ENCODE assay signal across 17 mouse cellular contexts in the genomic region with DNA sequence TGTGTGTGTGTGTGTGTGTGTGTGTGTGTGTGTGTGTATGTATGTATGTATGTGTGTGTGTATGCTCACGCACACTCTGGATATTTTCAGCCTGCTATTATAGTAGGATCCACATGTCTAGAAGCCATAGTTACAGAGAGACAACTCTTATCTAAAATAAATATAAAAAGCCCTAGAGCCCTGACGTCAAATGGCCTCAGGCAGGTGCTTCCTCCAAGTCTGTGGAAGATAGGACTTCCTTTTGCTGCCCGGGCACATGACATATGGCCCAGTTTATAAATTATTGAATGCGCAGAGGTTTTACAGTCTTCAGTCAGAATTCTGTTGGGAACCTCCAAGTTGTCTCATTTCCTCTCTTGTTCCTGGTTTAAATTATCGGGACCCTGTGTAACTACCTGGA. TPM values are rescaled to one million over a fixed set of nuclear protein-coding genes. Genes with fewer than 3 reads are reported as not detected.
A peak's percentile ranks its signal among the peaks of the same experiment; 100 is the strongest.
DNase-seq lines count a peak whose midpoint lies in the region; ATAC-seq lines count a peak whose summit lies in the region.
"Had no signal": no experiment of that assay in that cellular context is flagged by ENCODE, and none has a peak within 500 bp of the region (broad histone marks: within the 10 kb centered on the region; RNA-seq: fewer than 3 reads in every experiment).

No protein-coding gene starts in this region.

- DNase-seq in 416B (ENCODE audit: low read depth) (peak; percentile 43), liver (no peak)
- no peak for DNase-seq in forebrain, embryonic 10.5 days (ENCODE audit: extremely low spot score, low spot score)

- WGBS in kidney, embryonic 15.5 days, result 65% methylated on average over 5 of the region's 5 CpGs
- 65% methylated on average over 5 of the region's 5 CpGs for WGBS in kidney, embryonic 14.5 days
- 83% methylated on average over 5 of the region's 5 CpGs for WGBS in forebrain, embryonic 10.5 days

- no peaks in the 10 kb centered on the region for H3K27me3 ChIP-seq in kidney, embryonic 15.5 days
- H3K27me3 ChIP-seq in kidney, embryonic 14.5 days (ENCODE audit: control insufficient read depth, insufficient read depth, low read length), result no peaks in the 10 kb centered on the region
- peaks cover 9% of the 10 kb centered on the region for H3K27me3 ChIP-seq in forebrain, embryonic 10.5 days (ENCODE audit: poor library complexity, severe bottlenecking)

- H3K4me2 ChIP-seq in kidney, embryonic 15.5 days, result peak overlapping the region; percentile 40
- H3K4me2 ChIP-seq in kidney, embryonic 14.5 days (replicated peaks; ENCODE audit: low read depth, low read length), result no peak overlapping the region

- peaks cover 22% of the 10 kb centered on the region for H3K4me1 ChIP-seq in kidney, embryonic 15.5 days
- peaks cover 5% of the 10 kb centered on the region; the same call in 1 of the 2 replicates for H3K4me1 ChIP-seq in kidney, embryonic 14.5 days (ENCODE audit: control insufficient read depth, insufficient read depth, low read length)
- peaks cover 11% of the 10 kb centered on the region for H3K4me1 ChIP-seq in forebrain, embryonic 10.5 days
- H3K4me1 ChIP-seq: limb, embryonic 12.5 days had no signal

- H3K4me3 ChIP-seq in kidney, embryonic 15.5 days (replicated peaks), result no peak overlapping the region
- no peak overlapping the region for H3K4me3 ChIP-seq in kidney, embryonic 14.5 days (ENCODE audit: low read length)
- H3K4me3 ChIP-seq in forebrain, embryonic 10.5 days, result no peak overlapping the region
- H3K4me3 ChIP-seq: hindbrain, embryonic 10.5 days; limb, embryonic 12.5 days had no signal

- ATAC-seq in kidney, embryonic 15.5 days (replicated peaks; ENCODE audit: low FRiP score), result no peak
- ATAC-seq in kidney, embryonic 14.5 days (ENCODE audit: low FRiP score, low TSS enrichment), result no peak
- peak; percentile 60 for ATAC-seq in CD4-positive, CD25-positive, alpha-beta regulatory T cell, adult 4 months
- ATAC-seq in inflammation-experienced regulatory T-cells, adult 6 months, result peak; percentile 27
- ATAC-seq in megakaryocyte-erythroid progenitor cell, adult 5-6 weeks (replicated peaks; ENCODE audit: low FRiP score, low TSS enrichment, poor library complexity, severe bottlenecking), result no peak

- H3K36me3 ChIP-seq in kidney, embryonic 15.5 days, result no peaks in the 10 kb centered on the region
- H3K36me3 ChIP-seq in kidney, embryonic 14.5 days (ENCODE audit: control insufficient read depth, insufficient read depth, low read length), result no peaks in the 10 kb centered on the region
- H3K36me3 ChIP-seq in forebrain, embryonic 10.5 days (replicated peaks), result no peaks in the 10 kb centered on the region
- H3K36me3 ChIP-seq: hindbrain, embryonic 10.5 days; limb, embryonic 12.5 days had no signal

- H3K9ac ChIP-seq in kidney, embryonic 15.5 days, result no peak overlapping the region
- no peak overlapping the region for H3K9ac ChIP-seq in kidney, embryonic 14.5 days (ENCODE audit: low read depth, low read length)
- H3K9ac ChIP-seq: limb, embryonic 12.5 days; liver, embryonic 14.5 days had no signal

- 0 out of 2 replicates have a peak overlapping the region, but pooled peaks have one; percentile 58 for H3K27ac ChIP-seq in kidney, embryonic 15.5 days
- H3K27ac ChIP-seq in kidney, embryonic 14.5 days (ENCODE audit: low read depth, low read length), result no peak overlapping the region
- no peak overlapping the region for H3K27ac ChIP-seq in forebrain, embryonic 10.5 days
- H3K27ac ChIP-seq: hindbrain, embryonic 10.5 days; limb, embryonic 12.5 days; liver, embryonic 14.5 days had no signal

- no peaks in the 10 kb centered on the region for H3K9me3 ChIP-seq in kidney, embryonic 15.5 days (replicated peaks)
- H3K9me3 ChIP-seq in kidney, embryonic 14.5 days (ENCODE audit: control insufficient read depth, low read length), result no peaks in the 10 kb centered on the region
- no peaks in the 10 kb centered on the region for H3K9me3 ChIP-seq in forebrain, embryonic 10.5 days
- H3K9me3 ChIP-seq: hindbrain, embryonic 10.5 days; limb, embryonic 12.5 days had no signal

RNA-seq across cellular contexts. Expression of gene Art2b, which starts 44.7 kb away (rescaled TPM):
- not detected in 2 replicates for polyA plus RNA-seq in kidney, embryonic 15.5 days (2015; fragmentation: Nextera tagmentation; extraction: Ambion mirVana)
- polyA plus RNA-seq in kidney, embryonic 14.5 days (2014; fragmentation: Nextera tagmentation; extraction: Ambion mirVana), result not detected in 2 replicates
- 100 to 1,000 TPM; 144 to 219 TPM for polyA plus RNA-seq in CD4-positive, CD25-positive, alpha-beta regulatory T cell, adult 4 months (2017; shearing (Covaris generic))
- 100 to 1,000 TPM in 2 of 3 experiments, 10 to 100 TPM in 1; 72.4 to 156 (median 144) TPM for polyA plus RNA-seq in inflammation-experienced regulatory T-cells, adult 6 months (2017; shearing (Covaris generic))
- not detected in 2 replicates for polyA plus RNA-seq in forebrain, embryonic 10.5 days (2016; fragmentation: Nextera tagmentation; extraction: Ambion mirVana)
- total RNA-seq in megakaryocyte-erythroid progenitor cell, adult 5-6 weeks (2014; fragmentation: Nextera tagmentation), result 1.4 and 3.7 TPM in 2 replicates
- total RNA-seq in megakaryocyte-erythroid progenitor cell, adult 5-6 weeks (2017), result 0.84 and 2.7 TPM in 2 replicates
- total RNA-seq: layer of hippocampus, adult 18-20 months; left cerebral cortex, adult 8-10 months had no signal
- polyA plus RNA-seq: forebrain, embryonic 14.5 days; heart, embryonic 14.5 days; hindbrain, embryonic 10.5 days; limb, embryonic 12.5 days; lung, postnatal 0 days; neural tube, embryonic 14.5 days had no signal

Comparison
In these comparisons a context has a peak if more than half of its experiments do, and no peak if none do; other contexts are left out.
1. ATAC-seq: peak in CD4-positive, CD25-positive, alpha-beta regulatory T cell, adult 4 months (single experiment) and inflammation-experienced regulatory T-cells, adult 6 months (single experiment); none in kidney, embryonic 15.5 days (single experiment), kidney, embryonic 14.5 days (single experiment) and megakaryocyte-erythroid progenitor cell, adult 5-6 weeks (single experiment).
2. RNA of gene Art2b, which starts 44.7 kb away (polyA plus RNA-seq): 144 to 219 TPM in CD4-positive, CD25-positive, alpha-beta regulatory T cell, adult 4 months and 72.4 to 156 TPM in inflammation-experienced regulatory T-cells, adult 6 months; not detected in kidney, embryonic 15.5 days, not detected in kidney, embryonic 14.5 days and not detected in forebrain, embryonic 10.5 days; every median in the first group is over 10 times any median in the second.